Mouse (Mus musculus): ENCODE data around the gene Napepld. TPM values are rescaled to one million over a fixed set of nuclear protein-coding genes. Genes with fewer than 3 reads are reported as not detected.
"Not testable (repeated sequence)": the region's sequence is repeated elsewhere in the genome, so short reads cannot be mapped to it uniquely, and the experiment has no call there.

Gene Napepld
- polyA plus RNA-seq (2012; rRNA removed) = 11.1 and 11.2 TPM in 2 replicates

DNA sequence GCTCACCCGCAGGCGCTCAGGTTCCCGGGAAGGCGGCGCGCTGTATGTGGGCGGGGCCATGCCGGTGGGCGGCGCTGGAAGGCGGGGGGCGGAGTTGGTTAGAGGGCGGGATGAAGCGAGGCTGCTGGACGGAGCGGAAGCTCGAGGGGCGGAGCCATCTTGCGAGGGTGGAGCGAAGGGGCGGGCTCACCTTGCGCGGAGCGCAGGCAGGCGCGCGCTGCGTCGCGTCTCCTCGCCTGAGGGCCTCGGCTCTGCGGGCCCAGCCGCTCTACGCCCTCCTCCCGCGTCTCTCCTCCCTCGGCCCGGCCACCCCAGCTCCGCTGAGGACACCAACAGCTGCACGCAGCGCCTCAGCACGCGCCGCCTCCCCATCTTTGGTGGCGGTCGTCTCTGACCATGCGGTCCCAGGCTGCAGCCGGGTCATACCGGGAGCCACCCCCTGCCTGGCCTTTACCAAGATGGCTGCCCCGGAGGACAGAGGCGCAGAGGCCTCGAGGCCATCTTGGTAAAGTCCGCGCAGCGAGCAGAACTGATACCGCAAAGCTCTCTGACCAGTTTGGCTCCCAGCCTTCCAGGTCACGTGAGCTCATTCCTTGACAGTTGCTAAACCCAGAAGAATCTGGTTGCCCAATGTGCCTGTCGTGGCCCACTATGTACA lies at the start of gene Napepld:
TSS of gene Napepld (minus strand) at position 46 of the 658 bp plus-strand sequence.
- peak; percentile 87 for DNase-seq (ENCODE audit: low read depth)

GRCm38 (mm10) chr5:21745966-21746365 lies 44.8 kb upstream of the Napepld start:
- DNase-seq (ENCODE audit: low read depth) = no peak

DNA sequence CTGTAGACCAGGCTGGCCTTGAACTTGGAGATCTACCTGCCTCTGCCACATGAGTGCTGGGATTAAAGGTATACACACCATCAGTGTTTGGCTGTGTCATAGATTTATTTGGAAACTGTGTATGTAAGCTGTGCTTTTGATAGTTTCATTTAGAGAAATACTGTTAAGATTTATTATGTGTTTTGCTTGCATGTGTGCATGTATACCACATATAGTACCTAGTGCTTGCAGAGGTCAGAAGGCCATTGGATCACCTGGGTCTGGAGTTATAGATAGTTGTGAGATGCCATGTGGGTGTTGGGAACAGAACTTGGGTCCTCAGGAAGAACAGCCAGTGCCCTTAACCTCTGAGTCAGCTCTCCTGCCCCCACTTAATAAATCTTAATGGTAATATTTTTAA lies 43.5 kb upstream of the Napepld start:
- no peak for DNase-seq (ENCODE audit: low read depth)

- DNase-seq (ENCODE audit: low read depth) = no peak
These were observed 42.4 kb upstream of the Napepld start for GRCm38 (mm10) chr5:21743606-21744005.

GRCm38 (mm10) chr5:21739881-21740280 lies 38.7 kb upstream of the Napepld start:
- no peak for DNase-seq (ENCODE audit: low read depth)

GRCm38 (mm10) chr5:21739120-21739519 lies 37.9 kb upstream of the Napepld start:
- no peak for DNase-seq (ENCODE audit: low read depth)

GRCm38 (mm10) chr5:21737620-21738019 lies 36.4 kb upstream of the Napepld start:
- no peak for DNase-seq (ENCODE audit: low read depth)

- no peak for DNase-seq (ENCODE audit: low read depth)
These were observed 35.9 kb upstream of the Napepld start, which contains the start of gene Pmpcb for GRCm38 (mm10) chr5:21736956-21737585. TSS of gene Pmpcb (plus strand) at chr5:21737141.

- no peak for DNase-seq (ENCODE audit: low read depth)
These were observed 34.9 kb upstream of the Napepld start for GRCm38 (mm10) chr5:21736046-21736445.

DNA sequence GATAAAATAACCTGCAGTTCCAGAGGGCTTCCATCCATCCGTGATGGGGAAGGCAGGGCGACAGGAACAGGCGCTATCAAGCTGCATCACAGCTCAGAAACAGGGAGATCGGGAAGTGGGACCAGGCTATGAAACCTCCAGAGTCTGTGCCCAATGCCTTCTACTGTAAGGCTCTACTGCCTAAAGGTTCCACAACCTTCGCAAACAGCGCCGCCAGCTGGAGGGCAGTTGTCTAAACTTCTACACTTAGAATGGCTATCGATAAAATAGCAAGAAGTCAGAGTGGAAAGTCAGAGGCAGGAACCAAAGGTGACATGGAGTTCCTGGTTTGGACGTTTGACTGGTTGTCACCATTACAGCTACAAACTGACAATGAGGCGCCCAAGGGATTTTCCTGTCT lies 34.4 kb upstream of the Napepld start:
- DNase-seq (ENCODE audit: low read depth) = no peak

GRCm38 (mm10) chr5:21735100-21735499 lies 33.9 kb upstream of the Napepld start:
- no peak for DNase-seq (ENCODE audit: low read depth)

GRCm38 (mm10) chr5:21732930-21733329 lies 31.7 kb upstream of the Napepld start:
- DNase-seq (ENCODE audit: low read depth) = no peak

GRCm38 (mm10) chr5:21732177-21732911 lies 31.1 kb upstream of the Napepld start:
- no peak for DNase-seq (ENCODE audit: low read depth)

GRCm38 (mm10) chr5:21729107-21729506 lies 27.9 kb upstream of the Napepld start:
- DNase-seq (ENCODE audit: low read depth) = no peak

DNA sequence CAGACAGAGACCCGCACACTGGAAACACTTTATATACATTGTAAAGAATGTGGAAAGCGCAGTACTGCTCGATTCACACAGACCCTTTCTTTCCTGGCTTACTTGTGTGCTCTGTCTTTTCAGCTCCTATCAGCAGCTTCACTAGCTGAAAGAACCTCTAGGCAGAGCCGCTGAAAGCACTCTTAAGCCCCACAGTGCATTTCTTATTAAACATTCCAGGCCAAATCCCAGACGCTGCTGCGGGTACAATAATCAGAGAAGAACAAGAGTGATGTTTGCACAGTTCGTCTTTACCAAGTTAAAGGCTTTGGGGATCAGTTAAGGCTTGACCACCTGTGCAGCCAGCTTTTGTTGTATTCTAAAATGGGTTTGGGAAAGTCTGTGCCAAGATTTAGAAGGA lies 23.7 kb upstream of the Napepld start:
- DNase-seq (ENCODE audit: low read depth) = no peak

DNA sequence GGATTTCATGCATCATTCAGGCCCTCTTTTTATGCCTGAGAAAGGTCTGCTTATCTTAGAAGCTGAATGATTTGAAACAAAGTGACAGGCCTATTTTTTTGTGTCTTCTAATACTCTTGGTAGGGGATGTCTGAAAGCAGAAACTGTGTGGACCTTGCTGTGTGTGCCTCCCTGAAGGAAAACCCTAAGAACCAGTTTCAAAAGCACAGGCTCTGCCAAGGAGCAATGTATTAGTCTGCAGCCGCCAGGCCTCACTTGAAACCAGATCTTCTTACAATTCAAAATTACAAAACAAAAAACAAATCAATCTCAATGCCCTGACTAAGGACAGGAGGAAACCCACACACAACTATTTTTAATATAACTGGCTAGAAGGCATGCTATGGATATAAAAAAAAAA lies 23.2 kb upstream of the Napepld start:
- DNase-seq (ENCODE audit: low read depth) = no peak

DNA sequence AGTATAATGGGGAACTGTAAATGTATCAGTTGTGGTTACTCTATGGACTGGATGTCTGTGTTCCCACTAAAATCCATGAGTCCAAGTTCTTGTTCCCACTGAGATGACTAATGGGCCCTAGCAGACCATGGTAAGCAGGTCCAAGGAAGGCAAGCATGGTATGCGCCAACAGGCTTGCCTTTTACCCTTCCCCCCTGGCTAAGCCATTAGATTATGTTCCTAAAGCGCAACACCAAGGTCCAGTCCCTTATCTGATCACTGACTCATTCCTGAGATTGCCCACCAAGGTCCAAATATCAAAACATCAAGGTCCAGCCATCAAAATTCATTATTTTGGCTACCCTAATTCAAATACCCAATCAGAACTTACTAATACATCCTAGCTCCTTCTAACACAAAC lies 18.0 kb upstream of the Napepld start:
- DNase-seq (ENCODE audit: low read depth) = no peak

GRCm38 (mm10) chr5:21718546-21718945 lies 17.4 kb upstream of the Napepld start:
- no peak for DNase-seq (ENCODE audit: low read depth)

DNA sequence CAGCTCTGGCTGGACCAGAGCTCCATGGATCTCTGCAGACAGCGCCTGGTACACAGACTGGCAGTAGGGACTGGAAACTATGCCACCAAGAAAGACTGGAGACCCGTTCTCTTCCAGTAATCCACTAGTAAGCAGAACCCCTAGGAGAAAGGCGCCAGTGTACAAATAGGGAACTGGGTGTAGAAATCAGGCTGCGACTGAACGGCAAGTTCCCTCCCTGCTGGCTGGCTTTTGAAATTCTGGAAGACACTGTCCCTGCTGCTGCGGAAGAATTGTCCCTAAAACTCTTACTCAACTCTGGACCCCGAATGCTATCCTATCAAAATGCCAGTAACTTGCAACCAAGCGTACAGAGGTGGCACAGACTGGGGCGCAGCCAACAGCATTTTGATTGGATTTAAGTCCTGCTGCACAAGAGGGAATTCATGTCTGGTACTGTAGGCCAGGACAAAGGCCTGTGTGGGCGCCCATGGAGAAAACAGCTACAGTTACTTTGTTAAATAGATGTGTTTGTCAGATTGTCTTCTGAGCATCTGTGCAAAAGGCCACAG lies 16.0 kb upstream of the Napepld start:
- no peak for DNase-seq (ENCODE audit: low read depth)

- DNase-seq (ENCODE audit: low read depth) = no peak
These were observed 13.3 kb upstream of the Napepld start for GRCm38 (mm10) chr5:21714447-21714846.

DNA sequence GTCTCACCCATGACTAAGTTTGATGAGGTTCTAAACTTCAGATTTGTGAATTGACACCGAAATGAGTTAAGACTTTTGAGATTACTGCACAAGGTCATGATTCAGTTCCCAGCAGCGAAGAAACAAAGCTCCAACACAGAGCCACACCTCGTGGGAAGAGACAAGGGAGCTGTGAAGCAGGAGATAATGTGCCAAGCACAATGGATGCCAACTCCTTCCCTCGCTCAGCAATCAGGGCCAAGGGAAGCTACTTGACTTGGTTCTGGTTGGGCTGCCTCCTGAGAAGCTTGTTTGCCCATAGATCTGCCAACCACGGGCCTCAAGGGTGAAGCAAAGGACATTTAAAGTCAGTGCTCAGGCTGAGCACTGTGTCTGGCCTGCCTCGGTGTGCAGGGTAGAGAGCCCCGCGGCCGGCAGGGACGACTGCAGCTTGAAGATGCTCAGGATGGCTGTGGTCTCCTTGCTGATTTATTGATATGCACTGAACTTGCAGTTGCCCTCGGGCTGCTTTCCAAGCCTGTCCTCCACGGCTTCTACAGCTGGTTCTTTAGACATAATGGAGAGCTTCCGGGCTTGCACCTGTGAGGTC lies 11.0 kb upstream of the Napepld start:
- no peak for DNase-seq (ENCODE audit: low read depth)

DNA sequence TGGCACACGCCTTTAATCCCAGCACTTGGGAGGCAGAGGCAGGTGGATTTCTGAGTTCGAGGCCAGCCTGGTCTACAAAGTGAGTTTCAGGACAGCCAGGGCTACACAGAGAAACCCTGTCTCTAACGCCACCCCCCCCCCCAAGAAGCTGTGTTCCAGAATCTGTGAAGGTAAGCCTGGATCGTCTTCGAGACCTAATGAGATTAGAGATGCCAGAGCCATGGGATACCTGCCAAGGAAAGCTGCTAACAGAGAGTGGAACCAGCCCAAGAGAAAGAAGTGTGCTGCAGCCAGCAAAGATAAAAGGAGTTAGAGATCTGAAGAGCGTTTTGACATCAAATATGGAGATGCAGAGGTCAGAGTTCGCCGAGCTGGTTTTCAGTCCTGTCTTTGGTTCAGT lies 6.8 kb upstream of the Napepld start:
- not testable (repeated sequence) for DNase-seq (ENCODE audit: low read depth)

All from gonadal fat pad, adult 2 months (tissue).